Mouse (Mus musculus) embryonic fibroblast, embryonic 13.5 days (primary cell): ENCODE measurements around the gene Tmprss7.

Experiments used
- CTCF ChIP-seq: IDR thresholded peaks from 2 replicates; pipeline ENCODE4 v1.5.1; 2011; ENCODE audit warnings: mild to moderate bottlenecking, control low read depth, low read length, moderate library complexity, borderline replicate concordance; ENCODE audit not compliant: insufficient read depth
- POLR2A ChIP-seq: IDR thresholded peaks from 2 replicates; pipeline ENCODE4 v1.6.1; 2011; ENCODE audit warnings: low read depth, mild to moderate bottlenecking, control low read depth, low read length, moderate library complexity

DNA sequence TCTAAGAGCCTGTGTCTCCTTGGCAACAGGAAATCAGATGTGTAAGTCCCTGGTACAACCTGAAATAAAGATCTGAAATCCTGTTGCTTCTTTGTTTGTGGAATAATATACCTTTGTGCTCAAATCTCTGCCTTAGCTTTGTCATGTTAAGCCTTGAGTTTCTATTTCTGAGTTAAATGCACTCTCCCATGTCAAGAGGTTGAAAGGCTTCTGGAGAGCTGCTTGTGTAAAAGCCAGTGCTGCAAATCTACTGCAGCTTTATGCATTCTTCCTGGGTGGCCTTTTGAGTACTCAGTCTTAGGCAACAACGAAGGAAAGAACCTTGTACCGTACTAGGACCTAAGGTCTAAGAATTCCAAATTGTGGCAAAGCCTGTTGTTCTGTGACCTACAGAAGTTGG lies 80.2 kb downstream of the Tmprss7 start:
- TF ChIP-seq CTCF (no peak), POLR2A (no peak)
